Mouse (Mus musculus): ENCODE data around the gene Smarcc2. TPM values are rescaled to one million over a fixed set of nuclear protein-coding genes. Genes with fewer than 3 reads are reported as not detected.

The Smarcc2 gene
- polyA plus RNA-seq, 1 experiment from 2014 or later, result 23.5 TPM

GRCm38 (mm10) chr10:128493695-128494666, 34.9 kb downstream of the Smarcc2 start, which contains the start of gene Myl6:
Myl6 (minus strand) TSS chr10:128494145.
- H3K27me3 ChIP-seq, result no peaks in the 10 kb centered on the region
- peak within 1 kb of the TSS; percentile 90 for H3K9ac ChIP-seq
- peak within 1 kb of the TSS; percentile 90 for H3K4me2 ChIP-seq
- peak within 1 kb of the TSS; percentile 94 for H3K27ac ChIP-seq (replicated peaks)
- no peaks in the 10 kb centered on the region for H3K9me3 ChIP-seq (replicated peaks)
- peaks cover 78% of the 10 kb centered on the region for H3K4me1 ChIP-seq (replicated peaks)
- peak; percentile 87 for ATAC-seq (ENCODE audit: insufficient read depth)
- under 1% methylated on average over 45 of the region's 45 CpGs for WGBS (ENCODE audit: insufficient replicate concordance)
- H3K4me3 ChIP-seq (replicated peaks), result peak within 1 kb of the TSS; percentile 93
- H3K36me3 ChIP-seq (replicated peaks), result peaks cover 31% of the 10 kb centered on the region

- Histone ChIP-seq H3K4me1 (replicated peaks) (peaks cover 80% of the 10 kb centered on the region), H3K27me3 (no peaks in the 10 kb centered on the region), H3K9me3 (replicated peaks) (no peaks in the 10 kb centered on the region), H3K9ac (peak overlapping the region; percentile 90), H3K4me2 (peak overlapping the region; percentile 90), H3K36me3 (replicated peaks) (peaks cover 24% of the 10 kb centered on the region), H3K4me3 (replicated peaks) (peak overlapping the region; percentile 93), H3K27ac (replicated peaks) (peak overlapping the region; percentile 94)
- WGBS (ENCODE audit: insufficient replicate concordance), result 28% methylated on average over 11 of the region's 11 CpGs
- ATAC-seq (ENCODE audit: insufficient read depth), result no peak
Measured at GRCm38 (mm10) chr10:128494667-128495245, 35.7 kb downstream of the Smarcc2 start.

- WGBS (ENCODE audit: insufficient replicate concordance), result 53% methylated on average over 2 of the region's 2 CpGs
Measured at GRCm38 (mm10) chr10:128495270-128495669, 36.2 kb downstream of the Smarcc2 start.

GRCm38 (mm10) chr10:128495903-128496302, 36.9 kb downstream of the Smarcc2 start:
- Histone ChIP-seq H3K36me3 (replicated peaks) (peaks cover 12% of the 10 kb centered on the region), H3K9me3 (replicated peaks) (no peaks in the 10 kb centered on the region), H3K27ac (replicated peaks) (peak overlapping the region; percentile 94; the same call in 1 of the 2 replicates), H3K27me3 (no peaks in the 10 kb centered on the region), H3K4me2 (no peak overlapping the region), H3K4me1 (replicated peaks) (peaks cover 82% of the 10 kb centered on the region), H3K9ac (no peak overlapping the region), H3K4me3 (replicated peaks) (no peak overlapping the region)
- ATAC-seq (ENCODE audit: insufficient read depth), result no peak
- WGBS (ENCODE audit: insufficient replicate concordance), result 59% methylated on average over 4 of the region's 4 CpGs

More at GRCm38 (mm10) chr10:128495270-128495669, 36.2 kb downstream of the Smarcc2 start:
- Histone ChIP-seq H3K4me1 (replicated peaks) (peaks cover 79% of the 10 kb centered on the region), H3K4me2 (peak overlapping the region; percentile 90), H3K27me3 (no peaks in the 10 kb centered on the region), H3K9me3 (replicated peaks) (no peaks in the 10 kb centered on the region), H3K27ac (replicated peaks) (peak overlapping the region; percentile 94), H3K4me3 (replicated peaks) (peak overlapping the region; percentile 93), H3K36me3 (replicated peaks) (peaks cover 19% of the 10 kb centered on the region), H3K9ac (peak overlapping the region; percentile 90)
- no peak for ATAC-seq (ENCODE audit: insufficient read depth)

GRCm38 (mm10) chr10:128496509-128497077, 37.5 kb downstream of the Smarcc2 start:
- Histone ChIP-seq H3K4me1 (replicated peaks) (peaks cover 75% of the 10 kb centered on the region), H3K9me3 (replicated peaks) (no peaks in the 10 kb centered on the region), H3K9ac (no peak overlapping the region), H3K36me3 (replicated peaks) (peaks cover 5% of the 10 kb centered on the region), H3K27ac (replicated peaks) (0 out of 2 replicates have a peak overlapping the region, but pooled peaks have one; percentile 94), H3K4me3 (replicated peaks) (no peak overlapping the region), H3K4me2 (no peak overlapping the region), H3K27me3 (no peaks in the 10 kb centered on the region)
- whole genome bisulfite sequencing (ENCODE audit: insufficient replicate concordance), result 68% methylated on average over 6 of the region's 6 CpGs
- no peak for ATAC-seq (ENCODE audit: insufficient read depth)

- Histone ChIP-seq H3K4me2 (no peak overlapping the region), H3K9ac (no peak overlapping the region), H3K27ac (replicated peaks) (no peak overlapping the region), H3K4me1 (replicated peaks) (peaks cover 75% of the 10 kb centered on the region), H3K27me3 (no peaks in the 10 kb centered on the region), H3K36me3 (replicated peaks) (no peaks in the 10 kb centered on the region), H3K9me3 (replicated peaks) (no peaks in the 10 kb centered on the region), H3K4me3 (replicated peaks) (no peak overlapping the region)
- no peak for ATAC-seq (ENCODE audit: insufficient read depth)
- WGBS (ENCODE audit: insufficient replicate concordance), result 65% methylated on average over 6 of the region's 6 CpGs
Measured at GRCm38 (mm10) chr10:128497134-128497737, 38.2 kb downstream of the Smarcc2 start.

DNA sequence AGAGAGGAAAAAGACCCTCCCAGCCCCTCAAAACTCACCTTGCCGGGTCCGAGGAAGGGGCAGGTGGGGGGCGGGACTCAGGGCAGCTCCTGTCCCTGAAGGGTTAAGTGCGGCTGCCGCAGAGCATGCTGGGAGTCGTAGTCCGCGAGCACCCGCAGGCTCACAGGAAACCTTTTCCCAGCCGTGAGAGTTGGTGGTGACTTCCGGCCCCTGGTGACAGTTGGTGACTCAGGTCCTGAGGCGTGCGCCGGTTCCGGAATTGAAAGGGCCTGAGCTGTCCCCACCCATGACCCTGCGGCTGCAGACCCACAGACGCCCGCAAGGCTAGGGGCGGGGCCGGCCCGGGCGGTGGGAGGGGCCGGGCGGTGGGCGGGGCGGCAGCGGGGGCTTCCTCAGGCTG, 39.5 kb downstream of the Smarcc2 start, which contains the start of gene Myl6b:
Gene Myl6b, minus strand, starts transcription at position 96 of the 400 bp plus-strand sequence.
- H3K4me1 ChIP-seq (replicated peaks), result peaks cover 79% of the 10 kb centered on the region
- H3K4me3 ChIP-seq (replicated peaks), result peak within 1 kb of the TSS; percentile 69
- under 1% methylated on average over 27 of the region's 27 CpGs for WGBS (ENCODE audit: insufficient replicate concordance)

DNA sequence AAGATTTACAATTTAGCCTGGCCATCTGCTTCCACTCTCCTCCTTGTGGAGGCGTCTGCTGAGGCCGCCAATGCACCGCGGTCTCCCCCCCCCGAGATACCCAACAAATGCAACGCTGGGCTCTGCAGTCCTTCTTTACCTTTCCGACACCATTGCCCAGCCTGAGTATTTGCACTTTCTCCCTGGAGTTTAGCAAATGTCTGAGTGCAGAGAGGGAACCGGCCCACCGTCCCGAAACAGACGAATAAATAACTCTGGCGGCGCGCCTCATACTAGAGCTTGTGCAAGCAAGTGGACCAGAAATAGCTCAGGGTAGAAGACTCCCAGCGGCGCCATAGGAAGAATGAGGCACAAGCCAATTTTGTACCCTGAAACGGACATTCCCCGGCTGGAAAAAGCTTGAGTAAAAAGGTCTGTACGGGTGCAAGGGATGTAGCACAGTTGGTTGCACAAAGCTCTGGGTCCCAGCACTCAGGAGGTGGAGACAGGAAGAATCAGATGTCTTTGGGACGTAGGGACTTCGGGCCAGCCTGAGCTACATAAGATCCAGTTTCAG, 40.1 kb downstream of the Smarcc2 start:
- H3K4me2 ChIP-seq, result peak overlapping the region; percentile 92
- no peaks in the 10 kb centered on the region for H3K36me3 ChIP-seq (replicated peaks)
- under 1% methylated on average over 21 of the region's 21 CpGs for WGBS (ENCODE audit: insufficient replicate concordance)
- H3K4me1 ChIP-seq (replicated peaks), result peaks cover 84% of the 10 kb centered on the region
- H3K4me3 ChIP-seq (replicated peaks), result peak overlapping the region; percentile 69
- ATAC-seq (ENCODE audit: insufficient read depth), result peak; percentile 35
- no peaks in the 10 kb centered on the region for H3K27me3 ChIP-seq
- H3K9me3 ChIP-seq (replicated peaks), result no peaks in the 10 kb centered on the region
- H3K9ac ChIP-seq, result peak overlapping the region; percentile 59
- H3K27ac ChIP-seq (replicated peaks), result peak overlapping the region; percentile 90

More for the DNA sequence above, 39.5 kb downstream of the Smarcc2 start, which contains the start of gene Myl6b:
- no peaks in the 10 kb centered on the region for H3K36me3 ChIP-seq (replicated peaks)
- H3K27ac ChIP-seq (replicated peaks), result peak within 1 kb of the TSS; percentile 90
- peak; percentile 86 for ATAC-seq (ENCODE audit: insufficient read depth)
- no peaks in the 10 kb centered on the region for H3K9me3 ChIP-seq (replicated peaks)
- no peaks in the 10 kb centered on the region for H3K27me3 ChIP-seq
- H3K9ac ChIP-seq, result peak within 1 kb of the TSS; percentile 59
- H3K4me2 ChIP-seq, result peak within 1 kb of the TSS; percentile 92

DNA sequence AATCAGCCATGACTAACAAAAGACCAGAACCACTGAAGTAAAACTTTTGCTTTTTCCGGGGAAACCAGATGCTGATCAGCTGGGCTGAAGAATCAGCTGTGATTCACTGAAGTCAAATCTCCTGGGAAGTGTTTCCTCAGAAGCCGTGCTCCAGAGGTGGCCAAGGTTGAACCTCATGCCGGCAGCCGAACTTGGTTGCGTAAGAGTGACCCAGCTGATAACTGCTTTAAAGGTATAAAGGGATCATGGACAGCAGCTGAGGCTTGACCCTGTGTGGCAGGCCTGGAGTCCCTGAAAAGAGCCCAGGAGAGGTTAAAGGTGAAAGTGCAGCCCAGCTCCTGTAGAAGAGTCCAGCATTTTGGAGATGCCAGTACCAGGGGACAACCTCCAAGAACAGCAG, 43.3 kb downstream of the Smarcc2 start:
- Histone ChIP-seq H3K27me3 (no peaks in the 10 kb centered on the region), H3K9me3 (replicated peaks) (no peaks in the 10 kb centered on the region), H3K27ac (replicated peaks) (peak overlapping the region; percentile 71), H3K4me3 (replicated peaks) (no peak overlapping the region), H3K4me1 (replicated peaks) (peaks cover 68% of the 10 kb centered on the region), H3K4me2 (no peak overlapping the region), H3K9ac (no peak overlapping the region), H3K36me3 (replicated peaks) (no peaks in the 10 kb centered on the region)
- WGBS (ENCODE audit: insufficient replicate concordance), result 56% methylated on average over 5 of the region's 5 CpGs
- no peak for ATAC-seq (ENCODE audit: insufficient read depth)

DNA sequence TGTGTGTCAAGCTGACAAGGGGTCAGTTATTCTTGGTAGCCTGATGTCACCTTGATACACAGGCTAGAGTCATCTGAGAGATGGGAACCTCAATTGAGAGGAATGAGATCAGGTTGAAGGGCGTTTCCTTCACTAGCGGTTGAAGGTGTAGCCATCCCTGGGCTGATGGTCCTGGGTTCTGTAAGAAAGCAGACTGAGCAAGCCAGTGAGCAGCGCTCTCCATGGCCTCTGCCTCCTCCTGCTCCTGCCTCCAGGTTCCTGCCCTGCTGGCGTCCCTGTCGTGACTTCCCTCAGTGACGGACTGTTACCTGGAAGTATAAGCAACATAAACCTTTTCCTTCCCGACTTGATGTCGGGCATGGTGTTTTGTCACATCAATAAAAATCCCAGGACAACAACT, 44.5 kb downstream of the Smarcc2 start:
- no peaks in the 10 kb centered on the region for H3K9me3 ChIP-seq (replicated peaks)
- H3K27me3 ChIP-seq, result no peaks in the 10 kb centered on the region
- ATAC-seq (ENCODE audit: insufficient read depth), result no peak
- no peak overlapping the region for H3K9ac ChIP-seq
- H3K4me1 ChIP-seq (replicated peaks), result peaks cover 56% of the 10 kb centered on the region
- no peak overlapping the region for H3K4me3 ChIP-seq (replicated peaks)
- H3K4me2 ChIP-seq, result no peak overlapping the region
- H3K36me3 ChIP-seq (replicated peaks), result no peaks in the 10 kb centered on the region
- 72% methylated on average over 8 of the region's 8 CpGs for WGBS (ENCODE audit: insufficient replicate concordance)
- H3K27ac ChIP-seq (replicated peaks), result peak overlapping the region; percentile 64

All from liver, embryonic 15.5 days (tissue).